Mouse (Mus musculus) ES-Bruce4 (cell line): Measurements from ENCODE around the gene Zfp850. TPM values are rescaled to one million over a fixed set of nuclear protein-coding genes. Genes with fewer than 3 reads are reported as not detected.

ENCODE experiments used
- H3K27ac ChIP-seq: 2 replicates; pipeline ENCODE4 v1.5.1; 2012; ENCODE audit warnings: low read length, inconsistent platforms; ENCODE audit not compliant: insufficient read depth
- H3K27me3 ChIP-seq: 2 replicates; pipeline ENCODE4 v1.6.1; 2012; ENCODE audit warnings: mild to moderate bottlenecking, low read length, inconsistent platforms; ENCODE audit not compliant: control insufficient read depth, poor library complexity, insufficient read depth, severe bottlenecking
- H3K36me3 ChIP-seq: 2 replicates; pipeline ENCODE4 v1.6.1; 2012; ENCODE audit warnings: inconsistent platforms, mild to moderate bottlenecking, low read length, moderate library complexity; ENCODE audit not compliant: control insufficient read depth, poor library complexity, insufficient read depth, severe bottlenecking
- H3K4me1 ChIP-seq: one replicate; pipeline ENCODE4 v1.8.1; 2011; ENCODE audit warnings: low read length; ENCODE audit not compliant: control insufficient read depth, insufficient read depth
- H3K4me3 ChIP-seq: 2 replicates; pipeline ENCODE4 v1.5.1; 2011; ENCODE audit warnings: low read depth, mild to moderate bottlenecking, low read length
- H3K9ac ChIP-seq: 2 replicates; pipeline ENCODE4 v1.6.1; 2012; ENCODE audit warnings: low read depth, mild to moderate bottlenecking, inconsistent platforms; ENCODE audit not compliant: poor library complexity, severe bottlenecking
- H3K9me3 ChIP-seq: replicated peaks from 2 replicates; pipeline ENCODE4 v1.6.1; 2012; ENCODE audit warnings: mild to moderate bottlenecking, low read length, inconsistent platforms; ENCODE audit not compliant: control insufficient read depth, poor library complexity, insufficient read depth, severe bottlenecking
- CTCF ChIP-seq: IDR thresholded peaks from one replicate; pipeline ENCODE4 v1.8.1; 2011; ENCODE audit warnings: low read depth, low read length
- EP300 ChIP-seq: IDR thresholded peaks from 2 replicates; pipeline ENCODE4 v1.6.1; 2011; ENCODE audit warnings: low read depth, low read length; ENCODE audit not compliant: insufficient read depth
- POLR2A ChIP-seq: IDR thresholded peaks from one replicate; pipeline ENCODE4 v1.8.1; 2011; ENCODE audit warnings: low read length; ENCODE audit not compliant: insufficient read depth
- polyA plus RNA-seq: library from polyadenylated mRNA; stranded (reverse); fragments of >200 nt; gene quantifications from 2 replicates; pipeline ENCODE4 v1.2.4, GENCODE M21; 2011; ENCODE audit warnings: low read depth; ENCODE audit not compliant: missing spikeins, insufficient read depth, insufficient read length

Zfp850 gene
- polyA plus RNA-seq, result 15.3 and 16.4 TPM in 2 replicates

GRCm38 (mm10) chr7:28013549-28014444, at the start of gene Zfp850:
Zfp850 (minus strand) TSS chr7:28014115.
- H3K9me3 ChIP-seq, result no peaks in the 10 kb centered on the region
- 0 out of 2 replicates have a peak within 1 kb of the TSS, but pooled peaks have one; percentile 13 for H3K27ac ChIP-seq
- H3K9ac ChIP-seq, result peak within 1 kb of the TSS; percentile 61
- no peaks in the 10 kb centered on the region for H3K4me1 ChIP-seq
- H3K27me3 ChIP-seq, result no peaks in the 10 kb centered on the region
- H3K36me3 ChIP-seq, result peaks cover 6% of the 10 kb centered on the region
- H3K4me3 ChIP-seq, result peak within 1 kb of the TSS; percentile 76
- TF ChIP-seq POLR2A (peak; percentile 42), EP300 (no peak)

- Histone ChIP-seq H3K36me3 (no peaks in the 10 kb centered on the region), H3K4me3 (no peak overlapping the region), H3K27me3 (no peaks in the 10 kb centered on the region), H3K27ac (no peak overlapping the region), H3K9me3 (0 out of 2 replicates have a peak, but pooled peaks cover 4% of the 10 kb centered on the region), H3K9ac (no peak overlapping the region), H3K4me1 (no peaks in the 10 kb centered on the region)
- TF ChIP-seq POLR2A, result no peak
- TF ChIP-seq CTCF, result no peak
- TF ChIP-seq EP300, result no peak
These were observed 46.1 kb upstream of the Zfp850 start for GRCm38 (mm10) chr7:28059972-28060371.

GRCm38 (mm10) chr7:28053046-28053930, 39.4 kb upstream of the Zfp850 start:
- H3K9ac ChIP-seq, result no peak overlapping the region
- H3K27me3 ChIP-seq, result no peaks in the 10 kb centered on the region
- H3K4me1 ChIP-seq, result no peaks in the 10 kb centered on the region
- H3K36me3 ChIP-seq, result peaks cover 4% of the 10 kb centered on the region
- no peaks in the 10 kb centered on the region for H3K9me3 ChIP-seq
- H3K4me3 ChIP-seq, result no peak overlapping the region
- TF ChIP-seq EP300 (no peak), POLR2A (no peak), CTCF (no peak)
- H3K27ac ChIP-seq, result no peak overlapping the region

- H3K4me3 ChIP-seq, result peak overlapping the region; percentile 37; the same call in 1 of the 2 replicates
- peaks cover 27% of the 10 kb centered on the region for H3K36me3 ChIP-seq
- H3K4me1 ChIP-seq, result no peaks in the 10 kb centered on the region
- H3K27ac ChIP-seq, result no peak overlapping the region
- TF ChIP-seq EP300, result no peak
- no peak for TF ChIP-seq CTCF
- no peak for TF ChIP-seq POLR2A
- H3K27me3 ChIP-seq, result no peaks in the 10 kb centered on the region
- H3K9ac ChIP-seq, result peak overlapping the region; percentile 50
- no peaks in the 10 kb centered on the region for H3K9me3 ChIP-seq
These were observed 36.7 kb upstream of the Zfp850 start for GRCm38 (mm10) chr7:28050584-28050983.

GRCm38 (mm10) chr7:28049476-28050409, 35.8 kb upstream of the Zfp850 start, which contains the start of gene Psmc4:
Psmc4 (minus strand) TSS chr7:28050101.
- Histone ChIP-seq H3K27ac (no peak within 1 kb of the TSS), H3K4me3 (peak within 1 kb of the TSS; percentile 80), H3K36me3 (peaks cover 33% of the 10 kb centered on the region), H3K4me1 (no peaks in the 10 kb centered on the region), H3K9me3 (no peaks in the 10 kb centered on the region), H3K9ac (peak within 1 kb of the TSS; percentile 62), H3K27me3 (no peaks in the 10 kb centered on the region)
- TF ChIP-seq EP300 (no peak), POLR2A (peak; percentile 78), CTCF (peak; percentile 69)
